Mouse (Mus musculus) liver, embryonic 14.5 days (tissue): Measurements from ENCODE around the gene Ncapg2.

Source experiments
- CTCF ChIP-seq: IDR thresholded peaks from 2 replicates; pipeline ENCODE4 v1.5.1; 2016; ENCODE audit warnings: antibody characterized with exemption, low read depth, control low read depth
- EP300 ChIP-seq: IDR thresholded peaks from 2 replicates; pipeline ENCODE4 v1.6.1; 2016; ENCODE audit warnings: antibody characterized with exemption, low read depth

DNA sequence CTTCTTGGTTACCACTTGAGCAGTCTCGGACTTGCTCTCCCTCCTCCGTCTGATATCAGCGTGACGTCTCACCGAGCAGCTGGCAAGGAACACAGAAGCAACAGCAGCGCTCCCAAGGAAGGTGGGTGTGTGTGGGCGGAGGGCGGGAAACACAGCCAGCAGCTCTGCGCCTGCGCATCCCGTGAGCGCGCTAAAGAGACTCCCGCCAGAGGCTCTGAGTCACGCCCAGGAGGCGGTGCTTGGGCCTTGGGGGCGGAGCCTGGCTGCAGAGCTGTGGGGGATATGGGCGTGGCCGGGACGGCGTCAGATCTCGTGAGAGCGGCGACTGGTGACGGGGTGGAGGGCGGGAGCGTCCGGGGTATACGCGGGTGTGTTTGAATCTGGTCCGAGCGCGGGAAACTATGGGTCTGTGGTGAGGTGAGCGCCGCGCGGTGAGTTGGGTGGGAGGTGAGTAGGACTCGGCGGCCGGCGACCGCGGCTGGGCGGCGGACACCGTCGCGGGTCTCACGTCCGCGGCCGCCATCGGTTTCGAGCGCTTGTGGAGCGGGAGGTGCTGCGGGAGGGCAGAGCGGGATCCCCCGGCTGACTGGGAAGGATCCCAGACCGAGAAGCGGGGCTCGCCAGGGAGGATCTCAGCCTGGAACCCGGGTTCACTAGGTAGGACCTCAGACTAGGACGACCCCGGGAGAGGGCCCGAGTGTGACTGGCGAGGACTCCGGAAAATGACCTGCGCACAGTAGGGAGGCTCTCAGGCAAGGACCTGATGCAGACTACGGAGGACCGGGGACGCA, at the start of gene Ncapg2:
- TF ChIP-seq CTCF (no peak), EP300 (peak; percentile 53; the same call in 1 of the 2 replicates)
